ENCODE assay signal across 7 mouse cellular contexts in the genomic region with DNA sequence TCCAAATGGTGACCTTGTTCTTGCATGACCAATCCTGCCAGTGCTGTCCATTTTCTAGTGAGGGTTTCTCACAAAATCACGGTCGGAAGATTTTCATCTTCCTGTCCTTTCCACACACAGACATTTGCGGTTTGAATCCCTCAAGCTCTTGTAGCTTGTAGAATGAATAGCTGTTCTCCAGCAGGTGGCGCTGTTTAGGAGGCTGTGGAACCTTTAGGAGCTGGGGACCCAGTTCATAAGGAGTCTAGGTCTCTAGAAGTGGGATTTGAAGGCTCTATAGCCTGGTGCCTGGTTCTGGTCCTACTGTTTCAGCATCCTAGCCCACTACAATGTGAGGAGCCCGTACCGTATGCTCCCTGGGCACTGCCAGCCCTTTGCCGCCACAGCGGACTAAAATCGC.
DNase-seq lines count a peak whose midpoint lies in the region; ATAC-seq and TF ChIP-seq lines count a peak whose summit lies in the region.

No protein-coding gene starts in this region.

- TF ChIP-seq CTCF in small intestine, adult 2 months (IDR thresholded peaks at IDR 0.05; ENCODE audit: extremely low read depth, insufficient read length, insufficient replicate concordance, low read depth, low read length), result peak; percentile 69; the same call in 1 of the 2 replicates

- no peak overlapping the region for H3K4me3 ChIP-seq in limb, embryonic 14.5 days (replicated peaks; ENCODE audit: low read length)
- no peak overlapping the region for H3K4me3 ChIP-seq in small intestine, adult 2 months (ENCODE audit: low read depth, low read length)

- no peak overlapping the region for H3K4me2 ChIP-seq in limb, embryonic 14.5 days (replicated peaks; ENCODE audit: low read depth, low read length, severe bottlenecking)

- H3K27ac ChIP-seq in limb, embryonic 14.5 days (replicated peaks; ENCODE audit: low read depth, low read length), result no peak overlapping the region
- no peak overlapping the region for H3K27ac ChIP-seq in small intestine, adult 2 months (ENCODE audit: insufficient read depth, low read depth, low read length)

- H3K9ac ChIP-seq in limb, embryonic 14.5 days (ENCODE audit: low read depth, low read length, severe bottlenecking), result no peak overlapping the region

- H3K27me3 ChIP-seq in limb, embryonic 14.5 days (ENCODE audit: control insufficient read depth, insufficient read depth, low read length), result peaks cover 11% of the 10 kb centered on the region
- no peaks in the 10 kb centered on the region for H3K27me3 ChIP-seq in small intestine, adult 2 months (ENCODE audit: control insufficient read depth, insufficient read depth, low read length)

- no peaks in the 10 kb centered on the region for H3K4me1 ChIP-seq in limb, embryonic 14.5 days (ENCODE audit: control insufficient read depth, insufficient read depth, low read length)
- H3K4me1 ChIP-seq in small intestine, adult 2 months (ENCODE audit: control insufficient read depth, insufficient read depth, insufficient read length, low read length), result no peaks in the 10 kb centered on the region

- WGBS in limb, embryonic 14.5 days, result 57% methylated on average over 9 of the region's 9 CpGs
- 54% methylated on average over 9 of the region's 9 CpGs for WGBS in small intestine, adult 2 months

- ATAC-seq in limb, embryonic 14.5 days (ENCODE audit: low FRiP score, low read depth), result no peak

- H3K9me3 ChIP-seq in limb, embryonic 14.5 days (ENCODE audit: control insufficient read depth, low read length), result no peaks in the 10 kb centered on the region

- TF ChIP-seq POLR2A in limb, embryonic 14.5 days (IDR thresholded peaks at IDR 0.05; ENCODE audit: borderline replicate concordance, extremely low read depth, insufficient read depth, insufficient read length), result no peak
- no peak for TF ChIP-seq POLR2A in small intestine, adult 2 months (IDR thresholded peaks at IDR 0.05; ENCODE audit: low read depth, low read length)

- peak; percentile 27 to 66 for DNase-seq in layer of hippocampus, adult 18-20 months (ENCODE audit: low spot score in 2 of 2)
- DNase-seq in layer of hippocampus, adult 9-10 months (ENCODE audit: low spot score), result no peak
- peak; percentile 57 for DNase-seq in MN1 (ENCODE audit: low spot score)
- DNase-seq in c-Kit-positive CD71-negative TER-119-negative erythroid progenitor cells, embryonic 14.5 days (ENCODE audit: low read depth), result peak; percentile 55
- DNase-seq in heart, postnatal 4 days, result peak; percentile 69
- peak; percentile 42 for DNase-seq in limb, embryonic 14.5 days (ENCODE audit: low spot score)

- H3K36me3 ChIP-seq in limb, embryonic 14.5 days (ENCODE audit: control insufficient read depth, insufficient read depth, low read length), result no peaks in the 10 kb centered on the region
- no peaks in the 10 kb centered on the region for H3K36me3 ChIP-seq in small intestine, adult 2 months (ENCODE audit: control insufficient read depth, insufficient read depth, low read length)
